Mouse (Mus musculus): Measurements from ENCODE around the gene Rabgap1l. TPM values are rescaled to one million over a fixed set of nuclear protein-coding genes. Genes with fewer than 3 reads are reported as not detected.

Gene Rabgap1l
- polyA plus RNA-seq, 1 experiment from 2014 or later = 23.2 TPM

DNA sequence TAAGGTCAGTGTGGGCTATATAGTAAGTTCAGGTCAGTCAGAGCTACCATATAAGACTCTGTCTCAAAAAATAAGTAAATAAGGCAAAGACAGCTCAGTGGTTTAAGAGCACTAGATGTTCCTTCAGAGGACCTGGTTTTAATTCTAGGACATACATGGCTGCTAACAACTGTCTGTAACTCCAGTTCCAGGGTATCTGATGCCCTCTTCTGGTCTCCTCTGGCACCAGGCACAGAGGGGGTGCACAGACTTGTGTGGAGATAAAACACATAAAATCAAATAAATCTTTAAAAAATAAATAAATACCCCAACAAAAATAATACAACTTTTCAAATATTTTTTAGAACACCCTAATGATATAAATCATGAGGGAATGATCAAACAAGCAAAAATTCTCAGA, 2.4 kb downstream of the Rabgap1l start:
- no peaks in the 10 kb centered on the region for H3K36me3 ChIP-seq (ENCODE audit: control insufficient read depth, insufficient read depth)
- H3K27ac ChIP-seq (ENCODE audit: low read depth, low read length) = no peak overlapping the region
- no peaks in the 10 kb centered on the region for H3K9me3 ChIP-seq (ENCODE audit: control insufficient read depth)
- H3K27me3 ChIP-seq (replicated peaks; ENCODE audit: control insufficient read depth, insufficient read depth, low read length) = no peaks in the 10 kb centered on the region
- no peak for ATAC-seq
- H3K4me2 ChIP-seq (replicated peaks; ENCODE audit: low read depth) = no peak overlapping the region
- TF ChIP-seq CTCF (IDR thresholded peaks at IDR 0.05; ENCODE audit: low read depth) = peak; percentile 35
- H3K9ac ChIP-seq (ENCODE audit: low read depth, low read length) = no peak overlapping the region
- H3K4me3 ChIP-seq (ENCODE audit: low read depth, low read length) = no peak overlapping the region
- peaks cover 9% of the 10 kb centered on the region; the same call in 1 of the 2 replicates for H3K4me1 ChIP-seq (replicated peaks; ENCODE audit: control insufficient read depth, insufficient read depth, low read length)

DNA sequence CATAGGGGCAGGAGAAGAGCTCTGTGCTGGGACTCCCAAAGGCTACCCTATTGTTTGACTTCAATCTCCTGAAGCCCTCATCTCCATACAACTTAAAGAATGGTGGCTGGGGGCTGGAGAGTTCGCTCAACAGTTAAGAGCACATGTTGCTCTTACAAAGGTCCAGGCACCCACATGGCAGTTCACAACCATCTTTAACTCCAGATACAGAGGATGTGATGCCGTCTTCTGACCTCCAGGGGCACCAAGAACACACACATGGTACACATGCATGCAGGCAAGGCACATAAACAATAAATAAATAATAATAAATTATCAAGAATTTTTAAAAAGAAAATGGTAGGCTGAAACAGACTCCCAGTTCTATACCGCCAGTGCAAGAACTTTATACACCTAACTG, 3.1 kb downstream of the Rabgap1l start:
- H3K4me1 ChIP-seq (replicated peaks; ENCODE audit: control insufficient read depth, insufficient read depth, low read length) = peaks cover 9% of the 10 kb centered on the region; the same call in 1 of the 2 replicates
- no peaks in the 10 kb centered on the region for H3K27me3 ChIP-seq (replicated peaks; ENCODE audit: control insufficient read depth, insufficient read depth, low read length)
- no peak for ATAC-seq
- no peak overlapping the region for H3K9ac ChIP-seq (ENCODE audit: low read depth, low read length)
- no peak overlapping the region for H3K4me2 ChIP-seq (replicated peaks; ENCODE audit: low read depth)
- peak; percentile 38 for TF ChIP-seq CTCF (IDR thresholded peaks at IDR 0.05; ENCODE audit: low read depth)
- no peak overlapping the region for H3K27ac ChIP-seq (ENCODE audit: low read depth, low read length)
- H3K9me3 ChIP-seq (ENCODE audit: control insufficient read depth) = no peaks in the 10 kb centered on the region
- H3K36me3 ChIP-seq (ENCODE audit: control insufficient read depth, insufficient read depth) = no peaks in the 10 kb centered on the region
- 89% methylated on average over 3 of the region's 3 CpGs for WGBS
- H3K4me3 ChIP-seq (ENCODE audit: low read depth, low read length) = no peak overlapping the region

DNA sequence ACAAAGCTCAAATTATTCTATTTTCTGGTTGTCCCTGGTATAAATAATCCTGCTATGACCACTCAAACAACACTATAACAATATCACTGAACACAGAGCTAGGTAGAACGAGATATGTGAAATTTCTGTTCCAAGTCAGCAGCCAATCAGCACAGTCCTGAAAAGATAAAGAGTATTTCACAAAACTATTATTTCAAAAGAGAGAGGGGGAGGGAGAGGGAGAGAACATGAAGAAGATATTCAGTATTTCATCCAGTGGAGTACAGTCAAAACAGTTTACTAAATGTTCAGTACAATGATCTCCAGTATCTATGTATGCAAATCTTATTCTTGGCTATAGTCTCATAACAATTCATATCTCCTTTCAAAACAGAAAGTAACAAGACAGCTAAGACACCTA, 5.1 kb downstream of the Rabgap1l start:
- ATAC-seq = no peak
- H3K4me1 ChIP-seq (replicated peaks; ENCODE audit: control insufficient read depth, insufficient read depth, low read length) = peaks cover 9% of the 10 kb centered on the region; the same call in 1 of the 2 replicates
- no peak overlapping the region for H3K4me3 ChIP-seq (ENCODE audit: low read depth, low read length)
- no peaks in the 10 kb centered on the region for H3K9me3 ChIP-seq (ENCODE audit: control insufficient read depth)
- H3K27me3 ChIP-seq (replicated peaks; ENCODE audit: control insufficient read depth, insufficient read depth, low read length) = no peaks in the 10 kb centered on the region
- no peak overlapping the region for H3K4me2 ChIP-seq (replicated peaks; ENCODE audit: low read depth)
- H3K36me3 ChIP-seq (ENCODE audit: control insufficient read depth, insufficient read depth) = no peaks in the 10 kb centered on the region
- no peak overlapping the region for H3K9ac ChIP-seq (ENCODE audit: low read depth, low read length)
- 60% methylated on average over 1 of the region's 1 CpGs for WGBS
- no peak overlapping the region for H3K27ac ChIP-seq (ENCODE audit: low read depth, low read length)
- TF ChIP-seq CTCF (IDR thresholded peaks at IDR 0.05; ENCODE audit: low read depth) = no peak

DNA sequence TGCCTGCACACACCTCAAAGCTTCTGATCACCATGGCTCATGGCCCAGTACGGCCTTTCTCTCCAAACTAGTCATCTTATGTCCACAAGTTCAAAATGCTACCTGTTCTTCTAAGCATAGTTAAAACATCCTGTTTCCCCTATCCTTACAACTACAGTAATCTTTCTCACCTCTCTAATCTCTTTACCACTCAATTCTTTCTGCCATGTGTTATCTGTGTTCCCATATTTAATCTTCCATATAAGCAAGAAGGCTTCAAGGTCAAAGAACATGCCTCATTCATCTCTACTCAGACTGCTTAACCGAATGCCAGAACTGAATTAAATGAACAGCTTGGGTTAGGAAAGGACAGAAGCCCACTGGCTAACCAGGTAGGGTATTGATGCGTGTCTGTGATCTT, 5.8 kb downstream of the Rabgap1l start:
- no peak overlapping the region for H3K9ac ChIP-seq (ENCODE audit: low read depth, low read length)
- H3K4me3 ChIP-seq (ENCODE audit: low read depth, low read length) = no peak overlapping the region
- H3K27ac ChIP-seq (ENCODE audit: low read depth, low read length) = no peak overlapping the region
- H3K4me2 ChIP-seq (replicated peaks; ENCODE audit: low read depth) = no peak overlapping the region
- peaks cover 9% of the 10 kb centered on the region; the same call in 1 of the 2 replicates for H3K4me1 ChIP-seq (replicated peaks; ENCODE audit: control insufficient read depth, insufficient read depth, low read length)
- ATAC-seq = no peak
- TF ChIP-seq CTCF (IDR thresholded peaks at IDR 0.05; ENCODE audit: low read depth) = no peak
- WGBS = 71% methylated on average over 3 of the region's 3 CpGs
- no peaks in the 10 kb centered on the region for H3K27me3 ChIP-seq (replicated peaks; ENCODE audit: control insufficient read depth, insufficient read depth, low read length)
- no peaks in the 10 kb centered on the region for H3K9me3 ChIP-seq (ENCODE audit: control insufficient read depth)
- no peaks in the 10 kb centered on the region for H3K36me3 ChIP-seq (ENCODE audit: control insufficient read depth, insufficient read depth)

DNA sequence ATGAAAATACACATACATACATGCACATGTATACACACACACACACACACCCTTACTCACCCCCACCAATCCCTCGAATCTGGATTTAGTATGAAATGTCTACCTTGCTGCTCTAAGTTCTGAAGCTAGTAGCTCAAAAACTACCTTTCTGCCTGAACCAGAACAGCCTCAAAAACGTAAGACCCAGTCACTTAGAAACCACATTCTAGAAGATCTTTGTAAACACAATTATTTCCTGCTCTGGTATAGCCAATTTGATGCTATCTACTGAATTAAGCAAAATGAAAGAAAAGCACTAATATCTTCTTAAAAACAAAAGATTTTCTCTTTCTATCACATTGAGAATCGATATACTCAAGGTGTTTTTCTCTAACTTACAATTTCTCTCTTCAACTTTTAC, 6.4 kb downstream of the Rabgap1l start:
- Histone ChIP-seq H3K4me2 (replicated peaks; ENCODE audit: low read depth) (no peak overlapping the region), H3K4me3 (ENCODE audit: low read depth, low read length) (no peak overlapping the region), H3K27ac (ENCODE audit: low read depth, low read length) (no peak overlapping the region), H3K4me1 (replicated peaks; ENCODE audit: control insufficient read depth, insufficient read depth, low read length) (peaks cover 9% of the 10 kb centered on the region; the same call in 1 of the 2 replicates), H3K9ac (ENCODE audit: low read depth, low read length) (no peak overlapping the region), H3K9me3 (ENCODE audit: control insufficient read depth) (no peaks in the 10 kb centered on the region), H3K27me3 (replicated peaks; ENCODE audit: control insufficient read depth, insufficient read depth, low read length) (no peaks in the 10 kb centered on the region), H3K36me3 (ENCODE audit: control insufficient read depth, insufficient read depth) (no peaks in the 10 kb centered on the region)
- no peak for TF ChIP-seq CTCF (IDR thresholded peaks at IDR 0.05; ENCODE audit: low read depth)
- no peak for ATAC-seq
- WGBS = 79% methylated on average over 3 of the region's 3 CpGs

DNA sequence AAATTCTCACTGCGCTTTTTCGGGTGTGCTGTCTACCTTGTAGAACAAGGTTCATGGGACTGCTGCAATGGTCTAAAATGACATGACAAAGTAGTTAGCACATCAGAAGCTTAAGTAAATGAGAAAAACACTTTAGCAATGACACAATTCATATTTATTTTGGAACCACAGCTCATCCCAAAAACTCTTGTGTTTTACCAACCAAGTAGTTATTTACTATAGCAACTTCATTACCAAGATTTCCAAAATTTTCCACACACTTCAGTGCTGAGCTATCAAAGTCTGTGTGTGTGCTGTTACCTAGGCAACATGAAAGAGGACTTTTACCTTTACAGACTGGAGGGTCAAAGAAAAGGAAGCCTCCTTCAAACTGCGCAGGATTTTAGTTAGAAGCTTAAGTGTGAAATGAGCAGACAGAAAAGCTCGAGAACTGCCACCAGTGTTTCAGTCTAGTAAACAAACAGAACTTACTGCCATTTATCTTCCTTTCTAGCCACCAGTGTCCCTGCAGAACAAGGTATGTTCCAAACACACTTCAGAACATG, 7.3 kb downstream of the Rabgap1l start:
- Histone ChIP-seq H3K4me3 (ENCODE audit: low read depth, low read length) (no peak overlapping the region), H3K4me1 (replicated peaks; ENCODE audit: control insufficient read depth, insufficient read depth, low read length) (peaks cover 9% of the 10 kb centered on the region; the same call in 1 of the 2 replicates), H3K27me3 (replicated peaks; ENCODE audit: control insufficient read depth, insufficient read depth, low read length) (no peaks in the 10 kb centered on the region), H3K36me3 (ENCODE audit: control insufficient read depth, insufficient read depth) (no peaks in the 10 kb centered on the region), H3K9ac (ENCODE audit: low read depth, low read length) (no peak overlapping the region), H3K9me3 (ENCODE audit: control insufficient read depth) (no peaks in the 10 kb centered on the region), H3K4me2 (replicated peaks; ENCODE audit: low read depth) (0 out of 2 replicates have a peak overlapping the region, but pooled peaks have one; percentile 9), H3K27ac (ENCODE audit: low read depth, low read length) (no peak overlapping the region)
- WGBS = 58% methylated on average over 4 of the region's 4 CpGs
- TF ChIP-seq CTCF (IDR thresholded peaks at IDR 0.05; ENCODE audit: low read depth) = no peak
- no peak for ATAC-seq
